Mouse (Mus musculus): ENCODE results near the gene Ncmap. TPM values are rescaled to one million over a fixed set of nuclear protein-coding genes. Genes with fewer than 3 reads are reported as not detected.
A peak's percentile ranks its signal among the peaks of the same experiment; 100 is the strongest.

The Ncmap gene
- total and polyA plus RNA-seq, 2 experiments from 2014 or later = 0.71 to 1.5 TPM

GRCm38 (mm10) chr4:135434395-135434789, 36.4 kb upstream of the Ncmap start:
- TF ChIP-seq CTCF (IDR thresholded peaks at IDR 0.05) = peak; percentile 0; the same call in 1 of the 2 replicates
- H3K27ac ChIP-seq (ENCODE audit: low read depth, low read length) = peak overlapping the region; percentile 76
- H3K9me3 ChIP-seq (ENCODE audit: low read length) = no peaks in the 10 kb centered on the region
- ATAC-seq (ENCODE audit: low FRiP score) = peak; percentile 62
- H3K36me3 ChIP-seq (ENCODE audit: insufficient read depth, low read length) = no peaks in the 10 kb centered on the region
- H3K4me3 ChIP-seq (ENCODE audit: low read depth, low read length) = peak overlapping the region; percentile 79
- 18% methylated on average over 11 of the region's 11 CpGs for WGBS
- no peaks in the 10 kb centered on the region for H3K27me3 ChIP-seq (ENCODE audit: insufficient read depth, low read length)
- no peaks in the 10 kb centered on the region for H3K4me1 ChIP-seq (ENCODE audit: insufficient read depth, low read length)
- H3K9ac ChIP-seq (replicated peaks; ENCODE audit: low read length, poor library complexity, severe bottlenecking) = peak overlapping the region; percentile 93
- peak overlapping the region; percentile 79 for H3K4me2 ChIP-seq (ENCODE audit: low read depth, low read length, poor library complexity, severe bottlenecking)
- DNase-seq (ENCODE audit: low spot score) = peak; percentile 39

GRCm38 (mm10) chr4:135433443-135434394, 35.7 kb upstream of the Ncmap start, which contains the start of gene Rcan3:
Gene Rcan3 (minus strand): TSS chr4:135433853.
- ATAC-seq (ENCODE audit: low FRiP score) = peak; percentile 87
- WGBS = under 1% methylated on average over 73 of the region's 79 CpGs

GRCm38 (mm10) chr4:135433086-135433442, 35.0 kb upstream of the Ncmap start:
- ATAC-seq (ENCODE audit: low FRiP score) = no peak
- WGBS = 2% methylated on average over 10 of the region's 10 CpGs

More at GRCm38 (mm10) chr4:135433443-135434394, 35.7 kb upstream of the Ncmap start, which contains the start of gene Rcan3:
- Histone ChIP-seq H3K4me1 (ENCODE audit: insufficient read depth, low read length) (no peaks in the 10 kb centered on the region), H3K4me3 (ENCODE audit: low read depth, low read length) (peak within 1 kb of the TSS; percentile 79), H3K4me2 (ENCODE audit: low read depth, low read length, poor library complexity, severe bottlenecking) (peak within 1 kb of the TSS; percentile 79), H3K27me3 (ENCODE audit: insufficient read depth, low read length) (no peaks in the 10 kb centered on the region), H3K36me3 (ENCODE audit: insufficient read depth, low read length) (no peaks in the 10 kb centered on the region), H3K27ac (ENCODE audit: low read depth, low read length) (peak within 1 kb of the TSS; percentile 76), H3K9me3 (ENCODE audit: low read length) (no peaks in the 10 kb centered on the region), H3K9ac (replicated peaks; ENCODE audit: low read length, poor library complexity, severe bottlenecking) (peak within 1 kb of the TSS; percentile 93)
- peak; percentile 33 for TF ChIP-seq CTCF (IDR thresholded peaks at IDR 0.05)
- peak; percentile 86 for DNase-seq (ENCODE audit: low spot score)

GRCm38 (mm10) chr4:135429990-135430760, 32.1 kb upstream of the Ncmap start:
- no peak for ATAC-seq (ENCODE audit: low FRiP score)
- no peak overlapping the region for H3K4me2 ChIP-seq (ENCODE audit: low read depth, low read length, poor library complexity, severe bottlenecking)
- 78% methylated on average over 8 of the region's 8 CpGs for WGBS
- no peaks in the 10 kb centered on the region for H3K27me3 ChIP-seq (ENCODE audit: insufficient read depth, low read length)
- DNase-seq (ENCODE audit: low spot score) = no peak
- no peak for TF ChIP-seq CTCF (IDR thresholded peaks at IDR 0.05)
- no peaks in the 10 kb centered on the region for H3K9me3 ChIP-seq (ENCODE audit: low read length)
- no peaks in the 10 kb centered on the region for H3K4me1 ChIP-seq (ENCODE audit: insufficient read depth, low read length)
- H3K27ac ChIP-seq (ENCODE audit: low read depth, low read length) = no peak overlapping the region
- H3K36me3 ChIP-seq (ENCODE audit: insufficient read depth, low read length) = no peaks in the 10 kb centered on the region
- no peak overlapping the region for H3K9ac ChIP-seq (replicated peaks; ENCODE audit: low read length, poor library complexity, severe bottlenecking)
- no peak overlapping the region for H3K4me3 ChIP-seq (ENCODE audit: low read depth, low read length)

More at GRCm38 (mm10) chr4:135433086-135433442, 35.0 kb upstream of the Ncmap start:
- Histone ChIP-seq H3K9ac (replicated peaks; ENCODE audit: low read length, poor library complexity, severe bottlenecking) (peak overlapping the region; percentile 93), H3K27me3 (ENCODE audit: insufficient read depth, low read length) (no peaks in the 10 kb centered on the region), H3K4me1 (ENCODE audit: insufficient read depth, low read length) (no peaks in the 10 kb centered on the region), H3K9me3 (ENCODE audit: low read length) (no peaks in the 10 kb centered on the region), H3K27ac (ENCODE audit: low read depth, low read length) (peak overlapping the region; percentile 71), H3K4me3 (ENCODE audit: low read depth, low read length) (peak overlapping the region; percentile 79), H3K36me3 (ENCODE audit: insufficient read depth, low read length) (no peaks in the 10 kb centered on the region), H3K4me2 (ENCODE audit: low read depth, low read length, poor library complexity, severe bottlenecking) (peak overlapping the region; percentile 79)
- peak; percentile 15 for DNase-seq (ENCODE audit: low spot score)
- TF ChIP-seq CTCF (IDR thresholded peaks at IDR 0.05) = no peak

- no peaks in the 10 kb centered on the region for H3K36me3 ChIP-seq (ENCODE audit: insufficient read depth, low read length)
- WGBS = 90% methylated on average over 4 of the region's 4 CpGs
- H3K4me3 ChIP-seq (ENCODE audit: low read depth, low read length) = no peak overlapping the region
- no peak for TF ChIP-seq CTCF (IDR thresholded peaks at IDR 0.05)
- H3K9ac ChIP-seq (replicated peaks; ENCODE audit: low read length, poor library complexity, severe bottlenecking) = no peak overlapping the region
- ATAC-seq (ENCODE audit: low FRiP score) (no peak), DNase-seq (ENCODE audit: low spot score) (no peak)
- no peaks in the 10 kb centered on the region for H3K4me1 ChIP-seq (ENCODE audit: insufficient read depth, low read length)
- H3K9me3 ChIP-seq (ENCODE audit: low read length) = no peaks in the 10 kb centered on the region
- no peaks in the 10 kb centered on the region for H3K27me3 ChIP-seq (ENCODE audit: insufficient read depth, low read length)
- no peak overlapping the region for H3K4me2 ChIP-seq (ENCODE audit: low read depth, low read length, poor library complexity, severe bottlenecking)
- H3K27ac ChIP-seq (ENCODE audit: low read depth, low read length) = no peak overlapping the region
Observed at GRCm38 (mm10) chr4:135429383-135429782, 31.4 kb upstream of the Ncmap start.
